Mouse (Mus musculus) thymus, adult 2 months (tissue): Measurements from ENCODE around the gene AU040320.

ENCODE experiments used
- CTCF ChIP-seq: fragments of 200-500 bp; IDR thresholded peaks from 2 replicates; pipeline ENCODE4 v1.5.1; 2012; ENCODE audit warnings: mild to moderate bottlenecking, control low read depth, low read length, moderate library complexity, borderline replicate concordance; ENCODE audit not compliant: control insufficient read depth, poor library complexity, insufficient read depth; ENCODE audit errors: extremely low read depth
- POLR2A ChIP-seq: fragments of 200-500 bp; IDR thresholded peaks from 2 replicates; pipeline ENCODE4 v1.6.1; 2012; ENCODE audit warnings: mild to moderate bottlenecking, low read length, control low read depth, moderate library complexity; ENCODE audit not compliant: control insufficient read depth, poor library complexity, insufficient read depth; ENCODE audit errors: extremely low read depth

DNA sequence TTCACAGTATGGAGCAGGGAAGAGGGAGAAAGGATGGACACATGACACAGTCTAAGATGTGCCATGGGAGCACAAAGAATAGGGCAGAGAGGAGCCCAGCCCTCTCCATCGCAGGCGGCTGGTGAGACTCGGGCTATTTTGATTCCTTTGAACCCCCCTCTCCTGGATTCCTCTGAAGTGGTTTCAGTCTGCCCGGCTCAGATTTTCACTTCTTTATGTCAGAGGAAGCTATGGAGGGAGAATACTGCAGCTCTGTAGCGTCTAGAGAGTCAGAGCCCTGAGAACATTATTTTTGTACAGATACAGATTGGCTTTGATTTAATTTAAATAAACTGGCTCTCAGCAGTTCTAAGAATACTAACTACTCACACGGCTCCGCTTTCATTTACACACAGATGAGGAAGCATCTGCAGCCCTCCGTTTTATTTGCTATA lies 25.8 kb downstream of the AU040320 start:
- TF ChIP-seq POLR2A (no peak), CTCF (no peak)
